Mouse (Mus musculus) lung, adult 2 months (tissue): ENCODE measurements around the gene Lsamp.
A peak's percentile ranks its signal among the peaks of the same experiment; 100 is the strongest.

ENCODE experiments used
- CTCF ChIP-seq: fragments of 200-500 bp; IDR thresholded peaks from 2 replicates; pipeline ENCODE4 v1.5.1; 2011; ENCODE audit warnings: mild to moderate bottlenecking, low read length, control low read depth; ENCODE audit not compliant: insufficient read depth
- POLR2A ChIP-seq: fragments of 200-500 bp; IDR thresholded peaks from 2 replicates; pipeline ENCODE4 v1.6.1; 2011; ENCODE audit warnings: low read depth, mild to moderate bottlenecking, control low read depth, low read length, borderline replicate concordance; ENCODE audit errors: extremely low read depth

- TF ChIP-seq CTCF (peak; percentile 54), POLR2A (no peak)
These were observed 2180.8 kb downstream of the Lsamp start for GRCm38 (mm10) chr16:42164941-42165340.
